Mouse (Mus musculus) liver, adult 2 months (tissue): ENCODE results near the gene Litaf. TPM values are rescaled to one million over a fixed set of nuclear protein-coding genes. Genes with fewer than 3 reads are reported as not detected.

Source experiments
- DNase-seq: peaks from one replicate; pipeline ENCODE4 v3.0.0-alpha.2; 2011; ENCODE audit warnings: low read depth, low spot score; ENCODE audit errors: extremely low read depth
- H3K27ac ChIP-seq: fragments of 200-500 bp; replicated peaks from 2 replicates; pipeline ENCODE4 v1.5.1; 2012; ENCODE audit warnings: low read depth, mild to moderate bottlenecking, control low read depth, inconsistent platforms, low read length; ENCODE audit not compliant: insufficient read depth
- H3K27me3 ChIP-seq: fragments of 200-500 bp; 2 replicates; pipeline ENCODE4 v1.6.1; 2012; ENCODE audit warnings: mild to moderate bottlenecking, moderate library complexity, low read length, inconsistent platforms; ENCODE audit not compliant: control insufficient read depth, insufficient read depth
- H3K36me3 ChIP-seq: fragments of 200-500 bp; 2 replicates; pipeline ENCODE4 v1.6.1; 2012; ENCODE audit warnings: low read length, inconsistent platforms; ENCODE audit not compliant: control insufficient read depth, insufficient read depth
- H3K4me1 ChIP-seq: fragments of 200-500 bp; 2 replicates; pipeline ENCODE4 v1.6.1; 2011; ENCODE audit warnings: low read length; ENCODE audit not compliant: control insufficient read depth, insufficient read depth
- H3K4me3 ChIP-seq: fragments of 200-500 bp; 2 replicates; pipeline ENCODE4 v1.5.1; 2011; ENCODE audit warnings: low read depth, mild to moderate bottlenecking, control low read depth, low read length, moderate library complexity; ENCODE audit not compliant: insufficient read depth
- H3K79me2 ChIP-seq: fragments of 200-500 bp; 2 replicates; pipeline ENCODE4 v1.6.1; 2012; ENCODE audit warnings: inconsistent platforms, mild to moderate bottlenecking, low read length, moderate library complexity; ENCODE audit not compliant: control insufficient read depth, insufficient read depth
- H3K9ac ChIP-seq: fragments of 200-500 bp; 2 replicates; pipeline ENCODE4 v1.6.1; 2012; ENCODE audit warnings: low read depth, mild to moderate bottlenecking, control low read depth, inconsistent platforms, low read length
- CTCF ChIP-seq: fragments of 200-500 bp; IDR thresholded peaks from 2 replicates; pipeline ENCODE4 v1.5.1; 2011; ENCODE audit warnings: low read depth, low read length, control low read depth
- POLR2A ChIP-seq: fragments of 200-500 bp; IDR thresholded peaks from 2 replicates; pipeline ENCODE4 v1.6.1; 2011; ENCODE audit warnings: low read length, control low read depth; ENCODE audit not compliant: insufficient read depth; ENCODE audit errors: extremely low read depth
- WGBS: fragments of 180-500 bp; shearing (Covaris S2); methylation state at CpG from one replicate; pipeline ENCODE4 v1.1.7; 2018; 5-methylcytosine and 5-hydroxymethylcytosine counted together
- polyA plus RNA-seq: library from polyadenylated mRNA; depleted of rRNA; stranded (reverse); fragments of >200 nt; gene quantifications from 2 replicates; pipeline ENCODE4 v1.2.3, GENCODE M21; 2012
- total RNA-seq: library from RNA; depleted of rRNA; stranded (reverse); fragments of >200 nt; gene quantifications from 2 replicates; pipeline ENCODE4 v1.2.3, GENCODE M21; 2014

Litaf gene
- total and polyA plus RNA-seq, 2 experiments = 27.4 to 161 TPM

DNA sequence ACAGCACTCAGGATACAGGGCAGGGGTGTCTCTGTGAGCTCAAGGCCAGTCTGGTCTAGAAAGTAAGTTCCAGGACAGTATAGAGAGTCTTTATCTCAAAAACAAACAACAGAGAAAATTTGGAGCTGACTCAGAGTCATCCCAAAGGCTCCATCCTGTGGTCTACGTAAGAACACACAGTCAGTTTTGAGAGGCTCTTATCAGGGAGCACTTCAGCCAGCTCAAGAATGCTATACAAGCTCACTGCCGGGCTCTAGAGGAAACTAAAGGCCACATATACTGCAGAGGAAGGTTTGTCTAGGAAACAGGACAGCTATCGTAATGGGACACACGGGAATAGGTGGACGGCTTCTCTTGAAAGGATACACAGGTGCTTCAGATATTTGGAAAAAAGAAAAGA is 122.7 kb downstream of the Litaf start:
- Histone ChIP-seq H3K4me1 (no peaks in the 10 kb centered on the region), H3K4me3 (no peak overlapping the region), H3K9ac (no peak overlapping the region), H3K27ac (no peak overlapping the region), H3K27me3 (no peaks in the 10 kb centered on the region), H3K36me3 (no peaks in the 10 kb centered on the region), H3K79me2 (no peaks in the 10 kb centered on the region)
- no peak for TF ChIP-seq POLR2A
- TF ChIP-seq CTCF = no peak
- WGBS = 67% methylated on average over 5 of the region's 5 CpGs
- no peak for DNase-seq

- Histone ChIP-seq H3K79me2 (no peaks in the 10 kb centered on the region), H3K9ac (no peak overlapping the region), H3K4me1 (no peaks in the 10 kb centered on the region), H3K4me3 (no peak overlapping the region), H3K27me3 (no peaks in the 10 kb centered on the region), H3K36me3 (no peaks in the 10 kb centered on the region), H3K27ac (no peak overlapping the region)
- TF ChIP-seq CTCF (no peak), POLR2A (no peak)
- WGBS = 97% methylated on average over 2 of the region's 2 CpGs
- DNase-seq = no peak
Observed at GRCm38 (mm10) chr16:10940661-10941060, 125.3 kb downstream of the Litaf start.

DNA sequence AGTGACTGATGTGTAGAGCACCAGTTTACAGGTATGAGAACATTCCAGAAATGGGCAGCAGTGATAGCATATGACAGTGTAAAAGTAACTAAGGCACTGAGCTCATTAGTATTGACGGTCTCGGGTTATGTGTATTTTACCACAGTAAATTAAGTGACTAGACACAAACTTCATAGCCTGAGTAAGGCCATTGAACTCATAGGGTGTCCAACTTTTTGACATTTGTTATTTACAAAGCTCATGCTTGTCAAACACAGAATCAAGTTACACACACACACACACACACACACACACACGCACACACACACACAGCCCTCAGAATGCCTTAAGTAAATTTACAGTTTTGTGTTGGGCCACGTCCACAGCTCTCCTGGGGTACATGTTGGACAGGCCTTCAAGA is 126.0 kb downstream of the Litaf start:
- no peak overlapping the region for H3K27ac ChIP-seq
- peak; percentile 73 for DNase-seq
- no peaks in the 10 kb centered on the region for H3K36me3 ChIP-seq
- H3K4me3 ChIP-seq = no peak overlapping the region
- TF ChIP-seq CTCF (no peak), POLR2A (no peak)
- H3K27me3 ChIP-seq = no peaks in the 10 kb centered on the region
- H3K4me1 ChIP-seq = no peaks in the 10 kb centered on the region
- H3K79me2 ChIP-seq = no peaks in the 10 kb centered on the region
- 44% methylated on average over 4 of the region's 4 CpGs for WGBS
- no peak overlapping the region for H3K9ac ChIP-seq

DNA sequence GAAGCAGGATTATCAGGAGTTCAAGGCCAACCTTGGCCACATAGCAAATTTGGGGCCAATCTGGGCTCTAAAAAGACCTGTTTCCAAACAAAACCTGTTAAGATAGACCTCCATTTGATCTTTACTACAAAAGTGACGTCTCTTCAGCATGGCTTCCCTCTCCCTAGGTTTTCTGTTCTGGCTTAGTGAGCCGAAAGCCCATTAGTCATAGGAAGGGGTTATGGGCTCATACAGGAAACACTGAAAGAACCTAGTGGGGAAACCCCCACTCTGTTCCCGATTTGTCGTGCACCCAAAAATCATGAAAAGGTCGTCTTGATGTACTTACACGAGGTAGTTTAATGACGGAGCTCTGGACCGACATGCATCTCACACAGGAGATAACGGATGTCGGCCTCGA is 128.5 kb downstream of the Litaf start:
- Histone ChIP-seq H3K27me3 (no peaks in the 10 kb centered on the region), H3K36me3 (no peaks in the 10 kb centered on the region), H3K4me3 (no peak overlapping the region), H3K79me2 (no peaks in the 10 kb centered on the region), H3K9ac (no peak overlapping the region), H3K4me1 (no peaks in the 10 kb centered on the region), H3K27ac (no peak overlapping the region)
- 86% methylated on average over 11 of the region's 11 CpGs for WGBS
- DNase-seq = no peak
- TF ChIP-seq CTCF = no peak
- no peak for TF ChIP-seq POLR2A

DNA sequence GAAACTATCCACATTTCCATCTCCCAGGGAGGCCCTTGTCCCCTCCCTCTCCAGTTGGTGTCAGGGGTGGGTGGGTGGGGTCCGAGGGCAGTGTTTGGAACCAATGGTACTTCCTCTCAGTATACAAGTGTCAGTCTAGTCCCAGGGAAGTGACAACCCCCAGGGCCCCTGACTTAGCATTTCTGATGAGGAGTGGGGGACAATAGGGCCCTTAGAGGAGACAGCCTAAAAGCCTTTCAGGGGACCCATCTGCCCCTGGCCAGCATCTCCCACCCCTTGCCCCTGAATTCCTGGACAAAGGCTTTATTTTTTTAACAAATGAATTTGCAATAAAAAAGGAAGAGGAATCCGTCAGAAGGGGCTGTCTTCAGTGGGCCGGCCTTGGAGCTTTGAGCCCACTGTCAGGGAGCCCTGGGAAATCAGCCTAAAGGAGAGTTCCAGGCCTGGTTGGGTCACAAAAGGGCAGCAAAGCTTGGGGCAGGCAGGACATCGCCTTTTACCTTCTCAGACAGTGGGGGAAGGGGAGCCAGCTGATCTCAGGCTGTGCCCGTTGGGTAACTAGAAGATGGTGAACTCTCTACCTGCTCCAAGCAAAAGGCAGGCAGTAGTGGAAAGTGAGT is 129.1 kb downstream of the Litaf start:
- no peak overlapping the region for H3K9ac ChIP-seq

GRCm38 (mm10) chr16:10934047-10934446 is 131.9 kb downstream of the Litaf start:
- H3K36me3 ChIP-seq = no peaks in the 10 kb centered on the region
- no peak overlapping the region for H3K9ac ChIP-seq
- H3K4me1 ChIP-seq = no peaks in the 10 kb centered on the region
- TF ChIP-seq POLR2A = no peak
- no peak for TF ChIP-seq CTCF
- 95% methylated on average over 1 of the region's 1 CpGs for WGBS
- H3K4me3 ChIP-seq = no peak overlapping the region
- no peaks in the 10 kb centered on the region for H3K27me3 ChIP-seq
- no peaks in the 10 kb centered on the region for H3K79me2 ChIP-seq
- H3K27ac ChIP-seq = no peak overlapping the region
- no peak for DNase-seq

More for the DNA sequence above, 129.1 kb downstream of the Litaf start:
- TF ChIP-seq POLR2A = no peak
- no peak for TF ChIP-seq CTCF
- no peaks in the 10 kb centered on the region for H3K27me3 ChIP-seq
- no peaks in the 10 kb centered on the region for H3K4me1 ChIP-seq
- WGBS = 91% methylated on average over 5 of the region's 5 CpGs
- H3K4me3 ChIP-seq = no peak overlapping the region
- no peak overlapping the region for H3K27ac ChIP-seq
- H3K36me3 ChIP-seq = no peaks in the 10 kb centered on the region
- no peak for DNase-seq
- H3K79me2 ChIP-seq = no peaks in the 10 kb centered on the region
